Mouse (Mus musculus) limb, embryonic 13.5 days (tissue): Measurements from ENCODE around the gene Dgkh. TPM values are rescaled to one million over a fixed set of nuclear protein-coding genes. Genes with fewer than 3 reads are reported as not detected.

Source experiments
- ATAC-seq: fragments of 200-750 bp; cut with Nextera tagmentation; 2 replicates; pipeline ENCODE4 v1.8.0; 2017; ENCODE audit warnings: low read depth, moderate number of reproducible peaks, moderate TSS enrichment; ENCODE audit not compliant: low FRiP score
- H3K27ac ChIP-seq: fragments of 300-500 bp; sonication (generic); 2 replicates; pipeline ENCODE4 v1.5.1; 2015; ENCODE audit warnings: inconsistent platforms, mild to moderate bottlenecking, moderate library complexity
- H3K27me3 ChIP-seq: fragments of 300-500 bp; sonication (generic); 2 replicates; pipeline ENCODE4 v1.6.1; 2015; ENCODE audit warnings: mild to moderate bottlenecking, inconsistent platforms
- H3K36me3 ChIP-seq: fragments of 300-500 bp; sonication (generic); 2 replicates; pipeline ENCODE4 v1.6.1; 2015; ENCODE audit warnings: inconsistent platforms, mild to moderate bottlenecking, moderate library complexity
- H3K4me1 ChIP-seq: fragments of 300-500 bp; sonication (generic); 2 replicates; pipeline ENCODE4 v1.6.1; 2015; ENCODE audit warnings: inconsistent platforms
- H3K4me2 ChIP-seq: fragments of 300-500 bp; sonication (generic); replicated peaks from 2 replicates; pipeline ENCODE4 v1.6.1; 2015; ENCODE audit warnings: inconsistent platforms, mild to moderate bottlenecking, moderate library complexity
- H3K4me3 ChIP-seq: fragments of 300-500 bp; sonication (generic); 2 replicates; pipeline ENCODE4 v1.5.1; 2015; ENCODE audit warnings: moderate library complexity, mild to moderate bottlenecking, inconsistent platforms
- H3K9ac ChIP-seq: fragments of 300-500 bp; sonication (generic); 2 replicates; pipeline ENCODE4 v1.6.1; 2015; ENCODE audit warnings: mild to moderate bottlenecking, inconsistent platforms
- H3K9me3 ChIP-seq: fragments of 300-500 bp; sonication (generic); 2 replicates; pipeline ENCODE4 v1.6.1; 2016; ENCODE audit warnings: inconsistent platforms
- WGBS: fragments of 180-500 bp; shearing (Covaris S2); methylation state at CpG from one replicate; pipeline ENCODE4 v1.1.7; 2015; 5-methylcytosine and 5-hydroxymethylcytosine counted together
- polyA plus RNA-seq: library from polyadenylated mRNA; unstranded; fragments of >200 nt; fragmentation: Nextera tagmentation; extraction: Ambion mirVana; gene quantifications from 2 replicates; pipeline ENCODE4 v1.2.1, GENCODE M21; 2015

Gene Dgkh
- polyA plus RNA-seq, 1 experiment from 2014 or later: 1.1 TPM

- Histone ChIP-seq H3K27me3 (no peaks in the 10 kb centered on the region), H3K9ac (no peak overlapping the region), H3K4me1 (no peaks in the 10 kb centered on the region), H3K27ac (no peak overlapping the region), H3K36me3 (no peaks in the 10 kb centered on the region), H3K4me2 (no peak overlapping the region), H3K4me3 (no peak overlapping the region), H3K9me3 (no peaks in the 10 kb centered on the region)
- 84% methylated on average over 7 of the region's 7 CpGs for WGBS
- no peak for ATAC-seq
Measured at GRCm38 (mm10) chr14:78641314-78641713, 91.3 kb downstream of the Dgkh start.

- Histone ChIP-seq H3K9me3 (no peaks in the 10 kb centered on the region), H3K4me1 (no peaks in the 10 kb centered on the region), H3K27me3 (no peaks in the 10 kb centered on the region), H3K4me2 (no peak overlapping the region), H3K27ac (no peak overlapping the region), H3K4me3 (no peak overlapping the region), H3K9ac (no peak overlapping the region), H3K36me3 (no peaks in the 10 kb centered on the region)
- 85% methylated on average over 5 of the region's 5 CpGs for WGBS
- no peak for ATAC-seq
Measured at GRCm38 (mm10) chr14:78639691-78640090, 92.9 kb downstream of the Dgkh start.

- Histone ChIP-seq H3K9ac (no peak overlapping the region), H3K4me1 (no peaks in the 10 kb centered on the region), H3K27me3 (no peaks in the 10 kb centered on the region), H3K36me3 (no peaks in the 10 kb centered on the region), H3K4me2 (no peak overlapping the region), H3K27ac (no peak overlapping the region), H3K9me3 (no peaks in the 10 kb centered on the region), H3K4me3 (no peak overlapping the region)
- WGBS: 77% methylated on average over 14 of the region's 14 CpGs
- ATAC-seq: no peak
Measured at GRCm38 (mm10) chr14:78635612-78636400, 96.8 kb downstream of the Dgkh start.

GRCm38 (mm10) chr14:78632747-78633146 is 99.8 kb downstream of the Dgkh start:
- 94% methylated on average over 6 of the region's 6 CpGs for WGBS
- Histone ChIP-seq H3K27ac (no peak overlapping the region), H3K4me2 (no peak overlapping the region), H3K4me3 (no peak overlapping the region), H3K9me3 (no peaks in the 10 kb centered on the region), H3K27me3 (no peaks in the 10 kb centered on the region), H3K9ac (no peak overlapping the region), H3K36me3 (no peaks in the 10 kb centered on the region), H3K4me1 (peaks cover 3% of the 10 kb centered on the region)
- no peak for ATAC-seq

GRCm38 (mm10) chr14:78630923-78631875 is 101.4 kb downstream of the Dgkh start:
- no peaks in the 10 kb centered on the region for H3K9me3 ChIP-seq
- H3K4me1 ChIP-seq: peaks cover 3% of the 10 kb centered on the region
- no peak overlapping the region for H3K4me2 ChIP-seq
- peaks cover 3% of the 10 kb centered on the region; the same call in 1 of the 2 replicates for H3K36me3 ChIP-seq
- no peak for ATAC-seq
- no peaks in the 10 kb centered on the region for H3K27me3 ChIP-seq
- WGBS: 88% methylated on average over 4 of the region's 4 CpGs
- no peak overlapping the region for H3K27ac ChIP-seq
- H3K4me3 ChIP-seq: no peak overlapping the region
- H3K9ac ChIP-seq: no peak overlapping the region

GRCm38 (mm10) chr14:78627516-78628275 is 104.9 kb downstream of the Dgkh start:
- 85% methylated on average over 21 of the region's 21 CpGs for WGBS
- no peak for ATAC-seq
- Histone ChIP-seq H3K9me3 (no peaks in the 10 kb centered on the region), H3K27me3 (no peaks in the 10 kb centered on the region), H3K9ac (no peak overlapping the region), H3K36me3 (peaks cover 12% of the 10 kb centered on the region), H3K4me3 (no peak overlapping the region), H3K4me2 (no peak overlapping the region), H3K4me1 (peaks cover 3% of the 10 kb centered on the region), H3K27ac (no peak overlapping the region)

GRCm38 (mm10) chr14:78618883-78619295 is 113.7 kb downstream of the Dgkh start:
- Histone ChIP-seq H3K4me3 (no peak overlapping the region), H3K4me1 (no peaks in the 10 kb centered on the region), H3K4me2 (no peak overlapping the region), H3K27ac (no peak overlapping the region), H3K27me3 (no peaks in the 10 kb centered on the region), H3K36me3 (peaks cover 16% of the 10 kb centered on the region), H3K9me3 (no peaks in the 10 kb centered on the region), H3K9ac (no peak overlapping the region)
- no peak for ATAC-seq
- WGBS: 57% methylated on average over 9 of the region's 9 CpGs

GRCm38 (mm10) chr14:78613569-78613968 is 119.0 kb downstream of the Dgkh start:
- no peak overlapping the region for H3K4me3 ChIP-seq
- H3K9ac ChIP-seq: no peak overlapping the region
- WGBS: 72% methylated on average over 5 of the region's 5 CpGs
- no peaks in the 10 kb centered on the region for H3K4me1 ChIP-seq
- no peak overlapping the region for H3K4me2 ChIP-seq
- no peak overlapping the region for H3K27ac ChIP-seq
- H3K9me3 ChIP-seq: no peaks in the 10 kb centered on the region
- H3K27me3 ChIP-seq: no peaks in the 10 kb centered on the region
- ATAC-seq: no peak
- peaks cover 4% of the 10 kb centered on the region for H3K36me3 ChIP-seq

- H3K4me3 ChIP-seq: no peak overlapping the region
- H3K27ac ChIP-seq: no peak overlapping the region
- peaks cover 4% of the 10 kb centered on the region for H3K36me3 ChIP-seq
- WGBS: 35% methylated on average over 9 of the region's 9 CpGs
- ATAC-seq: peak; percentile 48; the same call in 1 of the 2 replicates
- H3K4me1 ChIP-seq: no peaks in the 10 kb centered on the region
- H3K27me3 ChIP-seq: no peaks in the 10 kb centered on the region
- H3K9me3 ChIP-seq: no peaks in the 10 kb centered on the region
- H3K9ac ChIP-seq: no peak overlapping the region
- no peak overlapping the region for H3K4me2 ChIP-seq
Measured at GRCm38 (mm10) chr14:78612111-78612788, 120.3 kb downstream of the Dgkh start.

GRCm38 (mm10) chr14:78594916-78595315 is 137.7 kb downstream of the Dgkh start:
- ATAC-seq: no peak
- Histone ChIP-seq H3K9me3 (no peaks in the 10 kb centered on the region), H3K4me3 (no peak overlapping the region), H3K36me3 (peaks cover 9% of the 10 kb centered on the region; the same call in 1 of the 2 replicates), H3K9ac (no peak overlapping the region), H3K27ac (no peak overlapping the region), H3K4me1 (no peaks in the 10 kb centered on the region), H3K27me3 (no peaks in the 10 kb centered on the region), H3K4me2 (no peak overlapping the region)
- WGBS: 88% methylated on average over 6 of the region's 6 CpGs

- ATAC-seq: no peak
- Histone ChIP-seq H3K4me1 (no peaks in the 10 kb centered on the region), H3K36me3 (peaks cover 4% of the 10 kb centered on the region; the same call in 1 of the 2 replicates), H3K9ac (no peak overlapping the region), H3K9me3 (no peaks in the 10 kb centered on the region), H3K4me2 (no peak overlapping the region), H3K27me3 (no peaks in the 10 kb centered on the region), H3K4me3 (no peak overlapping the region), H3K27ac (no peak overlapping the region)
- 85% methylated on average over 3 of the region's 3 CpGs for WGBS
Measured at GRCm38 (mm10) chr14:78592965-78593364, 139.6 kb downstream of the Dgkh start.
